Mouse (Mus musculus) heart, postnatal 0 days (tissue): Measurements from ENCODE around the gene Bcl2l14. TPM values are rescaled to one million over a fixed set of nuclear protein-coding genes. Genes with fewer than 3 reads are reported as not detected.

ENCODE experiments used
- ATAC-seq: fragments of 200-750 bp; cut with Nextera tagmentation; 2 replicates; pipeline ENCODE4 v1.8.0; 2017; ENCODE audit warnings: low read depth, moderate number of reproducible peaks, moderate library complexity; ENCODE audit not compliant: insufficient read depth
- DNase-seq: peaks from one replicate; pipeline ENCODE4 v3.0.0-alpha.2; 2016; ENCODE audit warnings: low spot score
- H3K27ac ChIP-seq: fragments of 300-500 bp; sonication (generic); 2 replicates; pipeline ENCODE4 v1.5.1; 2014; ENCODE audit warnings: low read depth, mild to moderate bottlenecking
- H3K27me3 ChIP-seq: fragments of 300-500 bp; sonication (generic); 2 replicates; pipeline ENCODE4 v1.6.1; 2014; ENCODE audit warnings: low read length, mixed read lengths; ENCODE audit not compliant: control insufficient read depth, insufficient read depth
- H3K36me3 ChIP-seq: fragments of 300-500 bp; sonication (generic); replicated peaks from 2 replicates; pipeline ENCODE4 v1.6.1; 2014; ENCODE audit warnings: low read length, mixed read lengths; ENCODE audit not compliant: control insufficient read depth, insufficient read depth
- H3K4me1 ChIP-seq: fragments of 300-500 bp; sonication (generic); 2 replicates; pipeline ENCODE4 v1.6.1; 2014; ENCODE audit warnings: antibody characterized with exemption; ENCODE audit not compliant: control insufficient read depth, insufficient read depth
- H3K4me2 ChIP-seq: fragments of 300-500 bp; sonication (generic); 2 replicates; pipeline ENCODE4 v1.6.1; 2014; ENCODE audit warnings: low read depth, mild to moderate bottlenecking, low read length, moderate library complexity
- H3K4me3 ChIP-seq: fragments of 300-500 bp; sonication (generic); 2 replicates; pipeline ENCODE4 v1.5.1; 2014; ENCODE audit warnings: low read depth, low read length
- H3K9ac ChIP-seq: fragments of 300-500 bp; sonication (generic); replicated peaks from 2 replicates; pipeline ENCODE4 v1.6.1; 2014; ENCODE audit warnings: low read depth, low read length, mixed read lengths
- H3K9me3 ChIP-seq: fragments of 300-500 bp; sonication (generic); replicated peaks from 2 replicates; pipeline ENCODE4 v1.6.1; 2016; ENCODE audit warnings: low read length; ENCODE audit not compliant: control insufficient read depth
- CTCF ChIP-seq: IDR thresholded peaks from 2 replicates; pipeline ENCODE4 v1.5.1; 2016; ENCODE audit warnings: antibody characterized with exemption, control low read depth, low read depth
- EP300 ChIP-seq: IDR thresholded peaks from 2 replicates; pipeline ENCODE4 v1.6.1; 2016; ENCODE audit warnings: antibody characterized with exemption, low read depth
- WGBS: fragments of 180-500 bp; shearing (Covaris S2); extraction: QIAGEN DNeasy Blood & Tissue Kit; methylation state at CpG from one replicate; pipeline ENCODE4 v1.1.7; 2014; 5-methylcytosine and 5-hydroxymethylcytosine counted together
- polyA plus RNA-seq: library from polyadenylated mRNA; unstranded; fragments of >200 nt; fragmentation: Nextera tagmentation; extraction: Ambion mirVana; gene quantifications from 2 replicates; pipeline ENCODE4 v1.2.1, GENCODE M21; 2015
- total RNA-seq: library from RNA; depleted of rRNA; stranded (reverse); fragments of >200 nt; gene quantifications from 2 replicates; pipeline ENCODE4 v1.2.3, GENCODE M21; 2014; ENCODE audit warnings: low replicate concordance

Bcl2l14 gene
- total and polyA plus RNA-seq, 2 experiments from 2014 or later, result 0.69 TPM; not detected in 1

GRCm38 (mm10) chr6:134377201-134377600 is 18.9 kb upstream of the Bcl2l14 start:
- WGBS, result 62% methylated on average over 5 of the region's 5 CpGs
- no peak overlapping the region for H3K9ac ChIP-seq
- DNase-seq (no peak), ATAC-seq (no peak)
- no peaks in the 10 kb centered on the region for H3K9me3 ChIP-seq
- no peaks in the 10 kb centered on the region for H3K27me3 ChIP-seq
- no peaks in the 10 kb centered on the region for H3K36me3 ChIP-seq
- TF ChIP-seq CTCF, result no peak
- no peak for TF ChIP-seq EP300
- H3K4me3 ChIP-seq, result no peak overlapping the region
- H3K4me2 ChIP-seq, result no peak overlapping the region
- H3K27ac ChIP-seq, result no peak overlapping the region
- H3K4me1 ChIP-seq, result no peaks in the 10 kb centered on the region

- no peak for ATAC-seq
These were observed 18.3 kb upstream of the Bcl2l14 start for GRCm38 (mm10) chr6:134377856-134378255.

GRCm38 (mm10) chr6:134381462-134381861 is 14.7 kb upstream of the Bcl2l14 start:
- Histone ChIP-seq H3K4me2 (no peak overlapping the region), H3K9me3 (no peaks in the 10 kb centered on the region), H3K9ac (no peak overlapping the region), H3K27ac (no peak overlapping the region), H3K4me1 (no peaks in the 10 kb centered on the region), H3K27me3 (no peaks in the 10 kb centered on the region), H3K4me3 (no peak overlapping the region), H3K36me3 (no peaks in the 10 kb centered on the region)
- 72% methylated on average over 6 of the region's 6 CpGs for WGBS
- ATAC-seq (no peak), DNase-seq (no peak)
- TF ChIP-seq EP300, result no peak
- TF ChIP-seq CTCF, result no peak

More at GRCm38 (mm10) chr6:134377856-134378255, 18.3 kb upstream of the Bcl2l14 start:
- no peaks in the 10 kb centered on the region for H3K4me1 ChIP-seq
- H3K4me3 ChIP-seq, result no peak overlapping the region
- TF ChIP-seq EP300, result no peak
- TF ChIP-seq CTCF, result no peak
- H3K4me2 ChIP-seq, result no peak overlapping the region
- H3K36me3 ChIP-seq, result no peaks in the 10 kb centered on the region
- no peak overlapping the region for H3K27ac ChIP-seq
- 68% methylated on average over 3 of the region's 3 CpGs for WGBS
- DNase-seq, result no peak
- H3K9me3 ChIP-seq, result no peaks in the 10 kb centered on the region
- H3K27me3 ChIP-seq, result no peaks in the 10 kb centered on the region
- no peak overlapping the region for H3K9ac ChIP-seq

- Histone ChIP-seq H3K4me2 (no peak overlapping the region), H3K4me1 (no peaks in the 10 kb centered on the region), H3K27me3 (no peaks in the 10 kb centered on the region), H3K9ac (no peak overlapping the region), H3K9me3 (no peaks in the 10 kb centered on the region), H3K36me3 (no peaks in the 10 kb centered on the region), H3K4me3 (no peak overlapping the region), H3K27ac (no peak overlapping the region)
- TF ChIP-seq EP300 (no peak), CTCF (no peak)
- ATAC-seq, result no peak
- 91% methylated on average over 6 of the region's 6 CpGs for WGBS
- no peak for DNase-seq
These were observed 10.2 kb upstream of the Bcl2l14 start for GRCm38 (mm10) chr6:134385931-134386330.

GRCm38 (mm10) chr6:134387396-134387795 is 8.7 kb upstream of the Bcl2l14 start:
- no peak for ATAC-seq
- Histone ChIP-seq H3K4me2 (no peak overlapping the region), H3K9me3 (no peaks in the 10 kb centered on the region), H3K9ac (no peak overlapping the region), H3K27ac (no peak overlapping the region), H3K4me1 (no peaks in the 10 kb centered on the region), H3K27me3 (no peaks in the 10 kb centered on the region), H3K36me3 (no peaks in the 10 kb centered on the region), H3K4me3 (no peak overlapping the region)
- WGBS, result 83% methylated on average over 10 of the region's 10 CpGs
- TF ChIP-seq CTCF (no peak), EP300 (no peak)
- no peak for DNase-seq

- Histone ChIP-seq H3K27me3 (no peaks in the 10 kb centered on the region), H3K4me2 (no peak overlapping the region), H3K9ac (no peak overlapping the region), H3K36me3 (no peaks in the 10 kb centered on the region), H3K9me3 (no peaks in the 10 kb centered on the region), H3K4me3 (no peak overlapping the region), H3K27ac (no peak overlapping the region), H3K4me1 (no peaks in the 10 kb centered on the region)
- ATAC-seq, result no peak
- DNase-seq, result no peak
- TF ChIP-seq CTCF (no peak), EP300 (no peak)
- WGBS, result 79% methylated on average over 24 of the region's 24 CpGs
These were observed 7.6 kb upstream of the Bcl2l14 start for GRCm38 (mm10) chr6:134388424-134389110.
